Mouse (Mus musculus): Measurements from ENCODE around the gene Tmem160. TPM values are rescaled to one million over a fixed set of nuclear protein-coding genes. Genes with fewer than 3 reads are reported as not detected.

The Tmem160 gene
- polyA plus RNA-seq, 1 experiment from 2014 or later = 23.6 TPM

GRCm38 (mm10) chr7:16460566-16460965 is 8.0 kb downstream of the Tmem160 start:
- Histone ChIP-seq H3K4me1 (ENCODE audit: control insufficient read depth, low read depth, low read length) (no peaks in the 10 kb centered on the region), H3K27ac (ENCODE audit: low read length) (no peak overlapping the region), H3K36me3 (ENCODE audit: control insufficient read depth, insufficient read depth) (no peaks in the 10 kb centered on the region), H3K4me3 (ENCODE audit: low read depth, low read length) (no peak overlapping the region), H3K9me3 (replicated peaks; ENCODE audit: control insufficient read depth, low read length) (no peaks in the 10 kb centered on the region), H3K9ac (ENCODE audit: low read depth, low read length) (no peak overlapping the region), H3K27me3 (ENCODE audit: control insufficient read depth, insufficient read depth, low read depth, low read length) (peaks cover 9% of the 10 kb centered on the region; the same call in 1 of the 2 replicates), H3K4me2 (ENCODE audit: low read depth, low read length) (no peak overlapping the region)
- WGBS (ENCODE audit: insufficient replicate concordance) = 50% methylated on average over 13 of the region's 13 CpGs
- ATAC-seq (ENCODE audit: low read depth) = no peak

- H3K4me2 ChIP-seq (ENCODE audit: low read depth, low read length) = no peak overlapping the region
- no peaks in the 10 kb centered on the region for H3K9me3 ChIP-seq (replicated peaks; ENCODE audit: control insufficient read depth, low read length)
- no peak overlapping the region for H3K9ac ChIP-seq (ENCODE audit: low read depth, low read length)
- 53% methylated on average over 6 of the region's 6 CpGs for WGBS (ENCODE audit: insufficient replicate concordance)
- H3K27ac ChIP-seq (ENCODE audit: low read length) = no peak overlapping the region
- no peaks in the 10 kb centered on the region for H3K36me3 ChIP-seq (ENCODE audit: control insufficient read depth, insufficient read depth)
- no peak for ATAC-seq (ENCODE audit: low read depth)
- no peak overlapping the region for H3K4me3 ChIP-seq (ENCODE audit: low read depth, low read length)
- H3K4me1 ChIP-seq (ENCODE audit: control insufficient read depth, low read depth, low read length) = no peaks in the 10 kb centered on the region
- H3K27me3 ChIP-seq (ENCODE audit: control insufficient read depth, insufficient read depth, low read depth, low read length) = peaks cover 9% of the 10 kb centered on the region; the same call in 1 of the 2 replicates
Measured at GRCm38 (mm10) chr7:16461151-16461550, 8.6 kb downstream of the Tmem160 start.

GRCm38 (mm10) chr7:16461705-16462104 is 9.1 kb downstream of the Tmem160 start:
- WGBS (ENCODE audit: insufficient replicate concordance) = 66% methylated on average over 6 of the region's 6 CpGs
- H3K9ac ChIP-seq (ENCODE audit: low read depth, low read length) = no peak overlapping the region

GRCm38 (mm10) chr7:16463214-16463613 is 10.6 kb downstream of the Tmem160 start:
- Histone ChIP-seq H3K36me3 (ENCODE audit: control insufficient read depth, insufficient read depth) (no peaks in the 10 kb centered on the region), H3K9me3 (replicated peaks; ENCODE audit: control insufficient read depth, low read length) (no peaks in the 10 kb centered on the region), H3K27ac (ENCODE audit: low read length) (no peak overlapping the region), H3K9ac (ENCODE audit: low read depth, low read length) (no peak overlapping the region), H3K4me3 (ENCODE audit: low read depth, low read length) (no peak overlapping the region), H3K4me2 (ENCODE audit: low read depth, low read length) (no peak overlapping the region), H3K27me3 (ENCODE audit: control insufficient read depth, insufficient read depth, low read depth, low read length) (peaks cover 9% of the 10 kb centered on the region; the same call in 1 of the 2 replicates), H3K4me1 (ENCODE audit: control insufficient read depth, low read depth, low read length) (no peaks in the 10 kb centered on the region)
- ATAC-seq (ENCODE audit: low read depth) = no peak
- WGBS (ENCODE audit: insufficient replicate concordance) = under 1% methylated on average over 14 of the region's 14 CpGs

More at GRCm38 (mm10) chr7:16461705-16462104, 9.1 kb downstream of the Tmem160 start:
- peaks cover 9% of the 10 kb centered on the region; the same call in 1 of the 2 replicates for H3K27me3 ChIP-seq (ENCODE audit: control insufficient read depth, insufficient read depth, low read depth, low read length)
- H3K27ac ChIP-seq (ENCODE audit: low read length) = no peak overlapping the region
- H3K36me3 ChIP-seq (ENCODE audit: control insufficient read depth, insufficient read depth) = no peaks in the 10 kb centered on the region
- H3K4me1 ChIP-seq (ENCODE audit: control insufficient read depth, low read depth, low read length) = no peaks in the 10 kb centered on the region
- H3K4me2 ChIP-seq (ENCODE audit: low read depth, low read length) = no peak overlapping the region
- H3K4me3 ChIP-seq (ENCODE audit: low read depth, low read length) = no peak overlapping the region
- no peak for ATAC-seq (ENCODE audit: low read depth)
- H3K9me3 ChIP-seq (replicated peaks; ENCODE audit: control insufficient read depth, low read length) = no peaks in the 10 kb centered on the region

- H3K4me2 ChIP-seq (ENCODE audit: low read depth, low read length) = no peak overlapping the region
- no peaks in the 10 kb centered on the region for H3K4me1 ChIP-seq (ENCODE audit: control insufficient read depth, low read depth, low read length)
- no peak overlapping the region for H3K9ac ChIP-seq (ENCODE audit: low read depth, low read length)
- WGBS (ENCODE audit: insufficient replicate concordance) = 4% methylated on average over 8 of the region's 8 CpGs
- no peaks in the 10 kb centered on the region for H3K36me3 ChIP-seq (ENCODE audit: control insufficient read depth, insufficient read depth)
- no peak overlapping the region for H3K27ac ChIP-seq (ENCODE audit: low read length)
- peak; percentile 39 for ATAC-seq (ENCODE audit: low read depth)
- H3K27me3 ChIP-seq (ENCODE audit: control insufficient read depth, insufficient read depth, low read depth, low read length) = peaks cover 9% of the 10 kb centered on the region; the same call in 1 of the 2 replicates
- H3K9me3 ChIP-seq (replicated peaks; ENCODE audit: control insufficient read depth, low read length) = no peaks in the 10 kb centered on the region
- no peak overlapping the region for H3K4me3 ChIP-seq (ENCODE audit: low read depth, low read length)
Measured at GRCm38 (mm10) chr7:16465160-16465559, 12.6 kb downstream of the Tmem160 start.

GRCm38 (mm10) chr7:16465568-16465967 is 13.0 kb downstream of the Tmem160 start:
- Histone ChIP-seq H3K4me3 (ENCODE audit: low read depth, low read length) (no peak overlapping the region), H3K4me1 (ENCODE audit: control insufficient read depth, low read depth, low read length) (no peaks in the 10 kb centered on the region), H3K36me3 (ENCODE audit: control insufficient read depth, insufficient read depth) (no peaks in the 10 kb centered on the region), H3K9me3 (replicated peaks; ENCODE audit: control insufficient read depth, low read length) (no peaks in the 10 kb centered on the region), H3K27me3 (ENCODE audit: control insufficient read depth, insufficient read depth, low read depth, low read length) (peaks cover 9% of the 10 kb centered on the region; the same call in 1 of the 2 replicates), H3K9ac (ENCODE audit: low read depth, low read length) (no peak overlapping the region), H3K27ac (ENCODE audit: low read length) (no peak overlapping the region), H3K4me2 (ENCODE audit: low read depth, low read length) (no peak overlapping the region)
- ATAC-seq (ENCODE audit: low read depth) = no peak
- 77% methylated on average over 5 of the region's 5 CpGs for WGBS (ENCODE audit: insufficient replicate concordance)

GRCm38 (mm10) chr7:16466565-16466964 is 14.0 kb downstream of the Tmem160 start:
- Histone ChIP-seq H3K36me3 (ENCODE audit: control insufficient read depth, insufficient read depth) (no peaks in the 10 kb centered on the region), H3K27ac (ENCODE audit: low read length) (no peak overlapping the region), H3K4me1 (ENCODE audit: control insufficient read depth, low read depth, low read length) (no peaks in the 10 kb centered on the region), H3K9me3 (replicated peaks; ENCODE audit: control insufficient read depth, low read length) (no peaks in the 10 kb centered on the region), H3K4me2 (ENCODE audit: low read depth, low read length) (no peak overlapping the region), H3K27me3 (ENCODE audit: control insufficient read depth, insufficient read depth, low read depth, low read length) (peaks cover 12% of the 10 kb centered on the region), H3K4me3 (ENCODE audit: low read depth, low read length) (no peak overlapping the region), H3K9ac (ENCODE audit: low read depth, low read length) (no peak overlapping the region)
- no peak for ATAC-seq (ENCODE audit: low read depth)
- 51% methylated on average over 4 of the region's 4 CpGs for WGBS (ENCODE audit: insufficient replicate concordance)

- H3K27me3 ChIP-seq (ENCODE audit: control insufficient read depth, insufficient read depth, low read depth, low read length) = peaks cover 19% of the 10 kb centered on the region
- 22% methylated on average over 5 of the region's 5 CpGs for WGBS (ENCODE audit: insufficient replicate concordance)
Measured at GRCm38 (mm10) chr7:16468115-16468514, 15.5 kb downstream of the Tmem160 start.

GRCm38 (mm10) chr7:16471549-16471948 is 19.0 kb downstream of the Tmem160 start:
- peaks cover 5% of the 10 kb centered on the region for H3K4me1 ChIP-seq (ENCODE audit: control insufficient read depth, low read depth, low read length)
- no peak overlapping the region for H3K4me3 ChIP-seq (ENCODE audit: low read depth, low read length)
- no peak overlapping the region for H3K9ac ChIP-seq (ENCODE audit: low read depth, low read length)
- H3K27ac ChIP-seq (ENCODE audit: low read length) = no peak overlapping the region
- H3K9me3 ChIP-seq (replicated peaks; ENCODE audit: control insufficient read depth, low read length) = no peaks in the 10 kb centered on the region
- H3K36me3 ChIP-seq (ENCODE audit: control insufficient read depth, insufficient read depth) = no peaks in the 10 kb centered on the region
- no peak overlapping the region for H3K4me2 ChIP-seq (ENCODE audit: low read depth, low read length)
- H3K27me3 ChIP-seq (ENCODE audit: control insufficient read depth, insufficient read depth, low read depth, low read length) = peaks cover 53% of the 10 kb centered on the region
- no peak for ATAC-seq (ENCODE audit: low read depth)
- WGBS (ENCODE audit: insufficient replicate concordance) = 24% methylated on average over 9 of the region's 9 CpGs

More at GRCm38 (mm10) chr7:16468115-16468514, 15.5 kb downstream of the Tmem160 start:
- Histone ChIP-seq H3K9ac (ENCODE audit: low read depth, low read length) (no peak overlapping the region), H3K9me3 (replicated peaks; ENCODE audit: control insufficient read depth, low read length) (no peaks in the 10 kb centered on the region), H3K4me2 (ENCODE audit: low read depth, low read length) (no peak overlapping the region), H3K27ac (ENCODE audit: low read length) (no peak overlapping the region), H3K4me1 (ENCODE audit: control insufficient read depth, low read depth, low read length) (no peaks in the 10 kb centered on the region), H3K4me3 (ENCODE audit: low read depth, low read length) (no peak overlapping the region), H3K36me3 (ENCODE audit: control insufficient read depth, insufficient read depth) (no peaks in the 10 kb centered on the region)
- ATAC-seq (ENCODE audit: low read depth) = no peak

Data from liver, embryonic 16.5 days (tissue).